Mouse (Mus musculus) frontal cortex, postnatal 36 days (tissue): ENCODE data around the gene Orm2.

ENCODE experiments used
- DNase-seq, 2 experiments: peaks; one replicate each; pipeline ENCODE4 v3.0.0; 2022; ENCODE audit warnings: low spot score in 2 of 2

Orm2 gene

DNA sequence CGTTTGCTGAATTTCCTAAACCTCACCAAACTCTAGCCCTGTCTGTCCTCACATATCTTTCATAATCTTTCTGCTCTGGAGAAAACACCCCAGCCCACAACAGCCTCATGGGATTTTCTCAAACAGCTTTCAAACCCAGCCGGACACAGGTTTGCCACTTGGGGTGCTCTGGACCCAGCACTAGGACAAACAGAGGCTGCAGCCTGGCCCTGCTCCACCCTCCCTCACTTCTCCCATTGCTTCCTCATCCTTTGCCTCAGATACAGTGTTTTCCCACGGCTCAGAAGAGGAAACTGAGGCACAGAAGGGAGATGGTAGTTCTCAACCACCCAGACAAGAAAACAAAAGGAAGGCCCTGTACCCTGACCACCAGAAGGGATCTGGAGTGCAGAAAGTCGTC, 43.4 kb downstream of the Orm2 start:
- DNase-seq: no peak

GRCm38 (mm10) chr4:63408247-63408646, 46.0 kb downstream of the Orm2 start:
- no peak for DNase-seq

GRCm38 (mm10) chr4:63408649-63409048, 46.4 kb downstream of the Orm2 start:
- DNase-seq: peak; percentile 47 to 58

DNA sequence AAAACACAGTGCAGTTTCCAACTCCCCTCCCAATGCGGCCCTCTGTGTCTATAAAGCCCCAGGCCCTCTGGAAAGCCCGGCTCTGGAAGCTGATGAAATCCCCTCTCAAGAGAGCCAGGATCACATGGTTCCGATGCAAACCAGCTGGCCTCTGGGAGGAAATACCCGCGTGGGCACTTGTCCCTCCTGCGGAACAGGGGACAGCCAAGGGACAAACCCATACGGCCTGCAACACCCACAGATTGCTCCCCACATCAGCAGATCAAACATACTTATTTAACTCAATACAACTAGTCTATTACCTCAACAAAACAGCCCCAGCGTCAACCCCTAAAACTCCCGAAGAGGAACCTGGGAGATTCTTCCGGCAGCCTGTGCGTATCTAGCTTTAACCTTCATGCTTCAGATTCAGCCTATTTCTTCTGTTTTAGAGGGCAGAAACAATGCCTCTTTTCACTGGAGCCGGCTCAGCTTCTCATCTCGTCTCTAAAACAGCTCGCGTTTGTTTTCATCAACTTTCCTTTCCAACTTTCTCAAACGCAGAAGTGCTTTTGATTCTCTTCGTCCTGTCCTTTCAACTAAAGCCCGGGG, 47.2 kb downstream of the Orm2 start:
- DNase-seq: no peak

- DNase-seq: no peak
These were observed 47.8 kb downstream of the Orm2 start for GRCm38 (mm10) chr4:63409908-63410582.

- peak; percentile 83 to 92 for DNase-seq
These were observed 48.3 kb downstream of the Orm2 start for GRCm38 (mm10) chr4:63410583-63410934.

- DNase-seq: no peak
These were observed 49.0 kb downstream of the Orm2 start for GRCm38 (mm10) chr4:63411222-63411621.

- no peak for DNase-seq
These were observed 52.7 kb downstream of the Orm2 start for GRCm38 (mm10) chr4:63414951-63415350.
